Mouse (Mus musculus) cerebellum, adult (tissue): ENCODE results near the gene Galnt2.

ENCODE experiments used
- ATAC-seq: cut with Nextera tagmentation; 2 replicates; pipeline ENCODE4 v1.9.2; 2017; ENCODE audit warnings: mild to moderate bottlenecking, moderate library complexity, mixed read lengths; ENCODE audit not compliant: insufficient number of reproducible peaks, low FRiP score, low TSS enrichment

Galnt2 gene

DNA sequence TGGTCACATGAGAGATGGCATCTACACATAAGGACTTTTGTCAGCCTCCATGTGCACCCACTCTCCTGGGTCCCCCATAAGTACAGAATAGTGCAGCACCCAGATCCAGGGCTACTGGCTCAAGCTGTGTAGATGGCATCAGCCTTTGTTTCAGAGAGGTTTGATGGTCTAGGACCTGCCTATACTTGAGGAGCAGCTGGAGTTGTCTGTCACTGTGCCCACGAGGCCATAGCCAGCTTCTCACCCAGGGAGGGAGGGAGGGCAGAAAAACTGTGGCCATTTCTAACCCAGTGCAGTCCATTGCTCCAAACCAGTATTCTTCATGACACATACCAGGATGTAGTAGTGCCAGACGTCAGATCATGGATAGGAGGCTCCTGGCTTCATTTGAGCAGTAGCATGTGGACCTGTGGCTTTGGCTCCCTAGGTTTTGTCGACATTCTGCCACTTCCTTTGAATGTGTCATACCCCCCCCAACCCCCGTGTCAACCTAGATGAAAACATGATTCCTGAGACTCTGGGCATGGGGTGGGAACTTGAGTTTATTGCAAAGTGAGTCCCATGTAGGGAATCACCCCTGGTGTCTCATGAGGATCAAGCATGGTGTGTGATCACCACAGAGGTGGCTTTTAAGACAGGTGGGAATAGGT lies 57.1 kb downstream of the Galnt2 start:
- ATAC-seq = no peak

DNA sequence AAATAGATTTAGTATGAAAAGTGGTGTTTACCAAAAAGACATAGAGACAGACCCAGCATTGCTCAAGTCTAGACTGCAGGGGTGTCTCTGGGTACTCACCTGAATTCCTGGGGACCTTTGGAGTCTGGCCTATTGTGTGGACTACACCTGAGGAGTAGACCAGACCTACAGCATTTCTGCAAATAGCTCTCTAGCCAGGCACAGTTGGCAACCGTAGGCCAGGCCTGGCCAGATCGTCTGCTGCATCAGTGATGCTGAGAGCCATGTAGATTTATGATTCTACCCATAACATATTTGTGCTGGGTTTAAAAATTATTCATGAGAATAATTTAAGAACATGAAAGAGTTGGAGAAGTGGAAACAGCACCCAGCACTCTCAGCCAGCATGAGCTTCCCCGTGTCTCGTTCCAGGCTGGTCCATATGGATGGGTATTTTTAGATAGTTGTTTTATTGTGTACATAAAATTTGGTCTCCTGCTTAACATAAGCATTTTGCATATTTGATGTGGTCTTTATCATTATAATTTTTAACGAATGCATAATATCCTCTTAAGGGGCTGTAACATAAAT lies 58.4 kb downstream of the Galnt2 start:
- no peak for ATAC-seq

DNA sequence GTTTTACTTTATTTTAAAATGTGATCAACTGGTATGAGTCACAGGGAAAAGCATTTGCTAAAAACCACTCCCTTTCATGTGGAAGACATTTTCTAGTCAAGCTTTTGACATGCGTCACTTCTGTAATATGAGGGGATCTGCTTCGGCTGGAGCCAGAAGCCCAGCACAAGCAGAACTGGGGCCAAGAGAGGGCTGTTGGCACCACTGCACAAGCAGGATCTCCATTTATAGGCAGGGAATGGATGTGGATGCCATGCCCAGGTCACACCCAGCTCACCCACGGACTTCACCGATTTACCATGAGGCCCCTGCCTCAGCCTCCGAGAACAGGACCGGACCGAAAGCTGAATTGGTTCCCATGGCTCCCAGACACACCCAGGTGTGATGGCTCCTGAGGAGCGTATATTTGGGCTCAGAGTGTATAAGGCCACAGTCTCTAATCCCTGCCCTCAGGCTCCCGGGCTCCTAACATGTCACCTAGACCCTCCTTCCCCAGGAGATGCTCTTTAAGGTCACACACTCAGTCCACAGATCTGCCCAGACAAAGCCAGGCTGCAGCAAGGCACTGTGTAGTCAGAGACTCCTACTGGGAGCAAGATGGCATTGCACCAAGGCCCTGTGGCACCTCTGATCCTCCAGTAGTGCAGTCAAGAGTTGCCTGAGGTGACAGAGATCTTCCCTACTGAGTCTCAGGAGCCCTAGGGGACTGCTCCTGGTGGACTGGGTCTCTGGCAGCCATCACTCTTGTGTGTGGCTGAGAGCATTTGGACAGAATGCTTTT lies 59.9 kb downstream of the Galnt2 start:
- no peak for ATAC-seq

DNA sequence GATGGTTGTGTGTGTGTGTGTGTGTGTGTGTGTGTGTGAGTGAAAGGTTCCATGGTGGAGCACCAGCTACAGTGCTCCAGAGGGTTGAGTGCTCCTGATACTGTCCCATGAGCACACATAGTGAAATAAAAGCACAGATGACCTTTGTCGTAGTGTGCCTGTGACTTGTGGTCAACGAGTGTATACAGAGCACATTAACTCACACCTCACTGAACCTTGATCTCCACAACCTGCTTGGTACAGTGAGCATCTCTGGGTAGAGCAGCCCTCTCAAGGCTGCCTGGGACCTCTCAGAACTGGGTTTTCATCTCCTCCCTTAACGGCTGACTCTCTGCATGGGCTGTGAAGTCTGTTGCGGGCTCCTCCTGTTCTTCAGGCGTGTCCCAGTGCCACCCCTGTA lies 60.5 kb downstream of the Galnt2 start:
- ATAC-seq = no peak

- no peak for ATAC-seq
Observed at GRCm38 (mm10) chr8:124292965-124293364, 61.8 kb downstream of the Galnt2 start.

GRCm38 (mm10) chr8:124294425-124294824 lies 63.2 kb downstream of the Galnt2 start:
- ATAC-seq = no peak

- ATAC-seq = no peak
Observed at GRCm38 (mm10) chr8:124294900-124295299, 63.7 kb downstream of the Galnt2 start.

- no peak for ATAC-seq
Observed at GRCm38 (mm10) chr8:124295357-124295756, 64.2 kb downstream of the Galnt2 start.

GRCm38 (mm10) chr8:124301512-124301911 lies 70.3 kb downstream of the Galnt2 start:
- ATAC-seq = no peak

DNA sequence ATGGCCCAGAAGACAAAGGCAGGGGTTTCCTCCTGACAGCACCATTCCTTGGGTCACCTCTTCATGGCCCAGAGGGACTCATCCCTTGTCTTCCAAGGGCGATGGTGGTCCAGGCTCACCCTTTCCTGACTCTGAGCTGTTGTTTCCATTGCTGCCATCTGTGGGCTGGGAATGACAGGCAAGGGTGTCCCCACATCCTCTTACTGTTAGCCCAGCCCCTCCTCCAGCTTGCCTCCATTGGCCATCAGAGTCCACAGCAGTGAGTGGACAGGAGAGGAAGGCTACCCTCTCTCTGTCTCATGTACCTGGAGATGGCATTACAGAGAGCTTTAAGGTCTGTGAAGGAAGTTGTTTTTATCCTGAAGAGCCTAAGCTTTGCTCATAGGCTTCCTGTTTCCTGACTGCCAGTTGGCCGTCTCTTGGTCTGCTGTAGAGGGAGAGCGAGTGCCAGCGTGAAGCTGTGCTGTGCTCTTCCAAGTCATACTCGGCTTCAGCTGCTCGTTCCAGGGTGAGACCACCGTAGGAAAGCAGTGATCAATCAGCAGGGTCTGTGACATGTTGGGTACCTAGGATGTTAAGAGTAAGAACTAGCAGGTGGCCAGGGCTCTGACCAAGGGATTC lies 70.9 kb downstream of the Galnt2 start:
- no peak for ATAC-seq

DNA sequence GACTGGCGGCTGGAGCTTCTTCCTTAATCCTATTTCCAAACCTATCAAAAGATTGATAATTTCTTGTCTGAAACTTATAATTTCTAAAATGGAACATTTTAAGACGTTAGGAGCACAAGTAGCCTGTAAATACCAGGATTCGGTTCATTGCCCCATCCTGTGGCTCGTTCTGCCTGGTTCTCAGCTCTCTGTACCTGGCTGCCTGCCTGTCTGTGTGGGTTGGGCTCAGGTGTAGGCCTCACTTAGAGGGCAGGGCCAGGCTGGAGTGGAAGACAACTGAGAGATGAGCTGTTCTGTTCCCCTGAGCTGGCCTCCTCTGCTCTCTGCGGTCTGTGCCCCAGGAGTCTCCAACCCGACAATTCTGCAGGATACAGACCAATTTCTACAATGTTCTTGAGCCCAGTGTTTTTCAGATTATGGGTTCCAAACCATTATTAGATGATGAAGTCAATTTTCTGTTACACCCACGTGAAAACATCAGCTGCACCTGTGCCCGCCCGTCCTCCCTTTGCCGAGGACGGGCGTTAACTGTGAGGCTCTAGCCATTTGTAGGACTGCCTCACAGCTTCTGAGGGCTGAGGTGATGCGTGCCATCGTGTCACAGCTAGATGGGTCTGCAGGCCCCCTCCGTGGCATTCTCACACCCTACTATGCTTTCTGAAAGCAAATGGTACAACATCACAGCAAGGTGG lies 72.2 kb downstream of the Galnt2 start:
- ATAC-seq = no peak

GRCm38 (mm10) chr8:124304141-124304540 lies 73.0 kb downstream of the Galnt2 start:
- no peak for ATAC-seq

GRCm38 (mm10) chr8:124306574-124306973 lies 75.4 kb downstream of the Galnt2 start:
- ATAC-seq = no peak

DNA sequence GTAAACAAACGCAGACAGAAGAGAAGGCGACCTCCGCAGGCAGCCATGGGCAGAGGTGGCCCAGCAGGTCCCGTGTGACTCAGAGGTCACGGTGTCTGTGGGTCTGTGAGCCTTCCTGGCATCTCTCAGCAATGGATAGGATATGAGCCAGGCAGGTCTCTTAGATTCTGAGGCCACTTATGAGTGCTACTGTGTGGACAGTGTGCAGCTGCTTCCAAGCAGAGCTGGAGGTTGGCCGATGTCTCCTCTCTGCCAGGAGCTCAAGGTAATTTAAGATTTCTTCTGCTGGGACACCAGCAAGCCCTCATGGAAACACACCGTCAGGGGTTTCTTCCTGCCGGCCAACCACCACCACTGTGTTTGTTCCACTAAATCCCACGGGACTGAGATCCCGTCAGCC lies 76.5 kb downstream of the Galnt2 start:
- ATAC-seq = no peak

- ATAC-seq = no peak
Observed at GRCm38 (mm10) chr8:124310509-124310908, 79.3 kb downstream of the Galnt2 start.

- ATAC-seq = no peak
Observed at GRCm38 (mm10) chr8:124311111-124311510, 79.9 kb downstream of the Galnt2 start.

DNA sequence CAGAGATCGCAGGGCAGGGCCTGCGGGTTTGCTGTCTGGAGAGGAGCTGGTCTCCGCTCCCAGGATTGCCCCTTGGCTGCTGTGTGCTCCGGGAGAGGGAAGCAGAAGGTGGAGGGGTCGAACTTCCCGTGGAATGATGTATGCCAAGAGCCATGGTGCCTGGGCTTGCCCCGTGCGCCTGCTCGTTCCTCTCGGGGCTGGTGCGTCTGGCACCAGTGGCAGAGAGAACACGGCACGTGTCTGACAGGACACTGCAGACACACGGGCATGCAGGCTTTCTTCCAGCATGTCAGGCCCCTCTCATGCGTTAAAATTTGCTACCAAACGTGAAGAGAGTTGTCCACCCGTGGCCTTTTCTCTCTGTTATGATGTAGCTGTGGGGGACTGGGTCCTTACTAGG lies 80.5 kb downstream of the Galnt2 start:
- ATAC-seq = no peak

DNA sequence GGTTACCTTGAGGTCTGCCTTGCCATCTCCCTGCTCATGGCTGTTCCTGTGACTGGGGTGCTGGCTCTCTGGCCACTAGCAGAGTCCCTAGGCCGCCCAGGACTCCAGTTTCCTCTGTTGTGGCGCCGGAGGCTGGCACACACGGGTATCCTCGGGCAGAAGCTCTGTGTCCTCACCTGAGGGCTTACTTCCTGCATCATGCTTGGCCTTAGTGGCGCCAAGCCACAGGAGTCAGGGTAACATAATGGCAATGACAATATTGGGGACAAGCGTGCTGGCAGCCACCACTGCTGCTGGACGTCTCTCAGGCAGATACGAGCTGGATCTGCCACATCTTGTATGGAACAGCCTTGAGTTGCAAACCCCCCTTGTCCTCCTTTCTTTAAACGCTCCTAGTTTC lies 81.0 kb downstream of the Galnt2 start:
- ATAC-seq = no peak

DNA sequence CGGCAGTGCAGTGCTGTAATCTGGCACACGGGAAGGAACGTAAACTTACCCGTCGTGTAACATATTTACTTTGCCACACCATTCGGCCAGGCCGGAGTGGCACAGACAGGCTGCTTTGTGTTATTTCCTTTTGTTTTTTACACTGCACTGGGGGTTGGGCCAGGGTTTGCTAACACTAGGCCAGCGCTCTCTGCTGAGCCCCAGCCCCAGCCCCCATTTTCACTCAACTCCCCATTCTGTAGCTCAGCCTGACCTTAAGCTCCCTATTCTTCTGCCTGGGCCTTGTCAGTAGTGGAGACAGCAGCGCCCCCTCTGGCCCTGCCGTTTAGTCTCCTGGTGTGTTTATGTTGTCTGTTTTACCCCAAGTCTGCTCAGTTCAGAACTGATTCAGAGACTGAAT lies 83.6 kb downstream of the Galnt2 start:
- ATAC-seq = no peak

- peak; percentile 65; the same call in 1 of the 2 replicates for ATAC-seq
Observed at GRCm38 (mm10) chr8:124316466-124317136, 85.4 kb downstream of the Galnt2 start.
